Mouse (Mus musculus) ES-E14 (cell line): ENCODE results near the gene Vmn1r4. TPM values are rescaled to one million over a fixed set of nuclear protein-coding genes. Genes with fewer than 3 reads are reported as not detected.
A peak's percentile ranks its signal among the peaks of the same experiment; 100 is the strongest.

ENCODE experiments used
- DNase-seq: peaks from one replicate; pipeline ENCODE4 v3.0.0-alpha.2; 2013; ENCODE audit warnings: low read depth, low spot score
- H3K27ac ChIP-seq: 2 replicates; pipeline ENCODE4 v1.5.1; 2012; ENCODE audit warnings: low read depth, mild to moderate bottlenecking, low read length, moderate library complexity, mixed read lengths; ENCODE audit not compliant: poor library complexity, insufficient read depth, severe bottlenecking
- H3K36me3 ChIP-seq: 2 replicates; pipeline ENCODE4 v1.6.1; 2012; ENCODE audit warnings: mild to moderate bottlenecking, low read length, moderate library complexity, mixed read lengths; ENCODE audit not compliant: control insufficient read depth, poor library complexity, insufficient read depth, severe bottlenecking
- H3K4me1 ChIP-seq, 2 experiments: fragments of 150-350 bp in 1 of 2; sonication (generic) in 1 of 2; 2 replicates each; pipeline ENCODE4 v1.6.1; 2012; ENCODE audit warnings: low read length in 2 of 2, mild to moderate bottlenecking in 1 of 2, mixed read lengths in 1 of 2; ENCODE audit not compliant: control insufficient read depth in 2 of 2, insufficient read depth in 2 of 2, poor library complexity in 1 of 2
- H3K4me3 ChIP-seq, 2 experiments: fragments of 150-350 bp in 1 of 2; sonication (generic) in 1 of 2; 2 replicates each; pipeline ENCODE4 v1.5.1; 2012; ENCODE audit warnings: low read length in 2 of 2, low read depth in 1 of 2, mild to moderate bottlenecking in 1 of 2, mixed read lengths in 1 of 2; ENCODE audit not compliant: insufficient read depth in 1 of 2, poor library complexity in 1 of 2, severe bottlenecking in 1 of 2
- H3K9ac ChIP-seq: 2 replicates; pipeline ENCODE4 v1.6.1; 2012; ENCODE audit warnings: low read depth, mild to moderate bottlenecking, low read length, mixed read lengths; ENCODE audit not compliant: poor library complexity, insufficient read depth, severe bottlenecking
- H3K9me3 ChIP-seq: fragments of 150-350 bp; sonication (generic); 2 replicates; pipeline ENCODE4 v1.6.1; 2012; ENCODE audit warnings: low read depth, mild to moderate bottlenecking, low read length; ENCODE audit not compliant: control insufficient read depth, insufficient read depth
- CHD2 ChIP-seq: IDR thresholded peaks from 2 replicates; pipeline ENCODE4 v1.6.1; 2014; ENCODE audit warnings: mild to moderate bottlenecking, low read depth, low read length, inconsistent platforms
- HCFC1 ChIP-seq: IDR thresholded peaks from 2 replicates; pipeline ENCODE4 v1.6.1; 2012; ENCODE audit warnings: low read length, inconsistent platforms, borderline replicate concordance; ENCODE audit not compliant: insufficient read depth
- MAFK ChIP-seq: IDR thresholded peaks from 2 replicates; pipeline ENCODE4 v1.6.1; 2014; ENCODE audit warnings: mild to moderate bottlenecking, low read depth, low read length, inconsistent platforms; ENCODE audit not compliant: insufficient read depth
- ZC3H11A ChIP-seq: IDR thresholded peaks from 2 replicates; pipeline ENCODE4 v1.6.1; 2012; ENCODE audit warnings: low read depth, mild to moderate bottlenecking, inconsistent platforms, low read length, borderline replicate concordance
- ZNF384 ChIP-seq: IDR thresholded peaks from 2 replicates; pipeline ENCODE4 v1.6.1; 2012; ENCODE audit warnings: low read depth, low read length, inconsistent platforms
- in situ Hi-C, 2 experiments: fragments of 600-800 bp; cut with MboI; formaldehyde crosslinking; loops; one replicate each; pipeline ENCODE4 v1.15.1; 2025; ENCODE audit warnings: low sequenced_read_pairs in 2 of 2, inconsistent platforms in 1 of 2; ENCODE audit not compliant: unreplicated experiment in 2 of 2
- total RNA-seq: library from RNA; depleted of rRNA; stranded (reverse); fragments of 300-350 nt; gene quantifications from 2 replicates; pipeline ENCODE4 v1.2.3, GENCODE M21; 2012

Gene Vmn1r4
- total RNA-seq, 1 experiment, result 0.36 TPM

DNA sequence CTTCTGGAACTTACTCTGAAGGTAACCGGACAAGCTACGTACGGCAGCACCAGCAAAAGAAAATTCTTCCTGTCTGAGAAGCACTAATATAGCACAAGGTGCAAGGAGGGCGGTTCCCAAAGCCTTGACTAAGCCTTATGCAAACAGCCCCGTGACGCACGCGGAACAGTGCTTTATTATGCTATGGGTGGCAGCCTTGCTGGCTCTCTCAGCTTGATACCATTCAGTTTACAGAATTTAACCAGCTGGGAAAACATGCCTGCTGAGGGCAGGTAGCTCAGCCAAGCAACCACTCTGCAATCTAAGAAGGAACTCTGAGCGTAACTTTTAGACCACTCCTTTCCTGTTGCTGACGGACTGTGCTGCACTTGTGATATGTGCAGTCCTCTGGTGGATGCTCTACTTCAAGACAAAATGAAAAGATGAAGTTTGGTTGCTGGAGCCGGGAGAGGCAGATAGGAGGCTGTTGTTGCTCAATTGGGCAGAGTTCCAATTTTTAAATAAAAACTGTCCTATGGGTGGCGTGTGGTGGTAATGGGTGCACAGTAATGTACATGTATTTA lies 21.9 kb upstream of the Vmn1r4 start:
- Histone ChIP-seq H3K36me3 (no peaks in the 10 kb centered on the region), H3K27ac (no peak overlapping the region), H3K9me3 (no peaks in the 10 kb centered on the region), H3K9ac (no peak overlapping the region), H3K4me1 (no peaks in the 10 kb centered on the region), H3K4me3 (0 out of 4 replicates have a peak overlapping the region, but pooled peaks of 1 of the 2 experiments have one; percentile 1)
- in situ Hi-C loops, result loop anchor here in 1 of 2 experiments (10.0 kb wide), 1 partner anchor 97 kb away; no protein-coding TSS in a partner anchor
- DNase-seq, result peak; percentile 51
- TF ChIP-seq ZNF384, result no peak
- TF ChIP-seq ZC3H11A, result no peak
- TF ChIP-seq CHD2, result no peak

DNA sequence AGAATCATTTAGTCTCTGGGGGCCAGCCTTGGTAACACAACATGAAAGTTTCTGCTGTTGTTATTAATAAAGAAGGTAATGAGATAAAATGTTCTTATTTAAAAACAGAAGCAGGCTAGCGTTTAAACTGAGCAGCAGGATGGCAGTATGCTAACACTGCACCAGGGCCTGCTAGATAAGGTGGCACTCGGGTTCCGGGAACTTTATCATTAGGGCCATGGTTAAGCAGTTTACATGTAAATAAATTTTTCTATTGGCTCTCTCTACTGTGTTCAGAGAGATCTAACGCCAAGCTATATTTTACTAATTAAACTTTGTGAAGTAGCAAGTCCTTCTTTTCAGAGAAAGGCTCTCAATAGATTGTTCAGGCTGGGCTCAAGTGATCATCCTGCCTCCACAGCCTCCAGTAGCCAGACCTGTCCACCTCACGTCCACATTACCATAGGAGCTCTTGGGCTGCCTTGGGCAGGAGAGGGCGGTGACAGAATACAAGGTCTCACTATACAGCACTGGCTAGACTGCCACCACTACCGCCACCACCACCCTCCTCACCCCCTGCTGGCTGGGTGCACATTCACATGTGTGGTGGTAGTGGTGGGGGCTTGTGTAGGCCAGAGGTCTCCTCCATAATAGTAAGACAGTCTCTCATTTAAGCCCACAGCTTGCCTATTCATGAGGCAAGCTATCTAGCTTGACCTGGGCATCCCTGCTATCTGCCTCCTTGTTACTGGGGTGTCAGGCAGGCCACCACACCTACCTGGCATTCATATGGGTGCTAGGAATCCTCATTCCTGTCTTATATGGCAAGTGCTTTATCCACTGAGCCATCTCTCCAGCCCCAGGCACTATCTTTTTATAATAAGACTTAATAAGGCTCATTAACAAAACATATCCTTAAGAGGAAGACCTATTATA lies 21.0 kb upstream of the Vmn1r4 start:
- no peak overlapping the region for H3K27ac ChIP-seq
- no peaks in the 10 kb centered on the region for H3K36me3 ChIP-seq
- in situ Hi-C loops, result loop anchor here in 1 of 2 experiments (10.0 kb wide), 1 partner anchor 98 kb away; no protein-coding TSS in a partner anchor
- no peaks in the 10 kb centered on the region for H3K9me3 ChIP-seq
- H3K9ac ChIP-seq, result no peak overlapping the region
- no peaks in the 10 kb centered on the region for H3K4me1 ChIP-seq
- no peak for TF ChIP-seq HCFC1
- no peak for TF ChIP-seq MAFK
- TF ChIP-seq CHD2, result no peak
- TF ChIP-seq ZC3H11A, result no peak
- no peak for TF ChIP-seq ZNF384
- H3K4me3 ChIP-seq, result no peak overlapping the region
- no peak for DNase-seq

DNA sequence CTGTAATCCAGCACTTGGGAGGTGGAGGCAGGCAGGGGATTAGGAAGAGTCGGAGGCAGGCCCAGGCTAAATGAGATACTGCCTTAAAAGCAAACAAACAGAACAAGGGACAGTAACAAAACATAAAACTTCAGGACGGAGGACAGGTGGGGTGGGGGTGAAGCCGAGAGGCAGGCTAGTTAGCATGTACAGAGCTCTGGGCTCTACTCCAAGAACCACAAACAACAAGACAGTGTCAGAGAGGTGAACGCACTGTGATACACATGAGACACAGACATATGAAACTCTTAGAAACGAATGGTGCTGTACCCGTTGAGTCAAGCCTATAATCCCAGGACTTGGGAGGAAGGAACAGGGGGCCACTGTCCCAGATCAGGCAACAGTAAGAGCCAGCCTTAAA lies 20.0 kb upstream of the Vmn1r4 start:
- in situ Hi-C loops, result loop anchor here in 1 of 2 experiments (10.0 kb wide), 1 partner anchor 99 kb away; no protein-coding TSS in a partner anchor
- Histone ChIP-seq H3K36me3 (no peaks in the 10 kb centered on the region), H3K27ac (no peak overlapping the region), H3K4me3 (no peak overlapping the region), H3K9me3 (no peaks in the 10 kb centered on the region), H3K4me1 (no peaks in the 10 kb centered on the region), H3K9ac (no peak overlapping the region)
- TF ChIP-seq ZNF384, result no peak
- no peak for TF ChIP-seq ZC3H11A
- no peak for TF ChIP-seq MAFK
- TF ChIP-seq CHD2, result no peak
- TF ChIP-seq HCFC1, result no peak
- no peak for DNase-seq

DNA sequence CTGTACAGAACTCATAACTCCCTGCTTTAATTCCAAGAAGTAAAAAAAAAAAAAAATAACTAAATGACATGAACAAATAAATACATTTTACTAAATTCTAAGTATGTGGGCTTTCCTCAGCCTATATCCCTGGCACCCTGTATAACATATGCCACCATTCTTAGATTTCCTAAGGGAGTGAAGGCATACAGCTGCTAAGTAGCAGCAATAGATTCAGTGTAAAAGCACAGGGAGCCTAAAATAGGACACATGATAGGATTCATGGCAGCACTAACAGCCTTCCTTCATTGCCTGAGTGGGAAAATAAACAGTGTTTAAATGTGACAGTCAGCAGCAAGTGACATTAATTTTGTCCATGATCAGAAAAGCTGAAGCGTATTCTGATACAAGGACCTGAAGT lies 19.5 kb upstream of the Vmn1r4 start:
- in situ Hi-C loops, result loop anchor here in 1 of 2 experiments (10.0 kb wide), 1 partner anchor 100 kb away; no protein-coding TSS in a partner anchor
- no peak overlapping the region for H3K4me3 ChIP-seq

More for the DNA sequence above, 19.5 kb upstream of the Vmn1r4 start:
- no peak for DNase-seq
- Histone ChIP-seq H3K4me1 (no peaks in the 10 kb centered on the region), H3K36me3 (no peaks in the 10 kb centered on the region), H3K27ac (no peak overlapping the region), H3K9ac (no peak overlapping the region), H3K9me3 (no peaks in the 10 kb centered on the region)
- no peak for TF ChIP-seq ZNF384
- TF ChIP-seq HCFC1, result no peak
- no peak for TF ChIP-seq MAFK
- no peak for TF ChIP-seq ZC3H11A
- no peak for TF ChIP-seq CHD2
